Mouse (Mus musculus): Measurements from ENCODE around the gene Camk1g. TPM values are rescaled to one million over a fixed set of nuclear protein-coding genes. Genes with fewer than 3 reads are reported as not detected.

Camk1g gene
- polyA plus RNA-seq, 1 experiment from 2014 or later = 14.0 TPM

GRCm38 (mm10) chr1:193310519-193311085, 59.5 kb downstream of the Camk1g start:
- H3K4me2 ChIP-seq = no peak overlapping the region
- H3K27me3 ChIP-seq = no peaks in the 10 kb centered on the region
- no peak overlapping the region for H3K9ac ChIP-seq
- H3K36me3 ChIP-seq = no peaks in the 10 kb centered on the region
- no peak overlapping the region for H3K4me3 ChIP-seq (replicated peaks)
- WGBS = 79% methylated on average over 3 of the region's 3 CpGs
- ATAC-seq (replicated peaks; ENCODE audit: low FRiP score) = no peak
- H3K4me1 ChIP-seq = peaks cover 6% of the 10 kb centered on the region; the same call in 1 of the 2 replicates
- H3K27ac ChIP-seq = no peak overlapping the region
- no peaks in the 10 kb centered on the region for H3K9me3 ChIP-seq (replicated peaks)

DNA sequence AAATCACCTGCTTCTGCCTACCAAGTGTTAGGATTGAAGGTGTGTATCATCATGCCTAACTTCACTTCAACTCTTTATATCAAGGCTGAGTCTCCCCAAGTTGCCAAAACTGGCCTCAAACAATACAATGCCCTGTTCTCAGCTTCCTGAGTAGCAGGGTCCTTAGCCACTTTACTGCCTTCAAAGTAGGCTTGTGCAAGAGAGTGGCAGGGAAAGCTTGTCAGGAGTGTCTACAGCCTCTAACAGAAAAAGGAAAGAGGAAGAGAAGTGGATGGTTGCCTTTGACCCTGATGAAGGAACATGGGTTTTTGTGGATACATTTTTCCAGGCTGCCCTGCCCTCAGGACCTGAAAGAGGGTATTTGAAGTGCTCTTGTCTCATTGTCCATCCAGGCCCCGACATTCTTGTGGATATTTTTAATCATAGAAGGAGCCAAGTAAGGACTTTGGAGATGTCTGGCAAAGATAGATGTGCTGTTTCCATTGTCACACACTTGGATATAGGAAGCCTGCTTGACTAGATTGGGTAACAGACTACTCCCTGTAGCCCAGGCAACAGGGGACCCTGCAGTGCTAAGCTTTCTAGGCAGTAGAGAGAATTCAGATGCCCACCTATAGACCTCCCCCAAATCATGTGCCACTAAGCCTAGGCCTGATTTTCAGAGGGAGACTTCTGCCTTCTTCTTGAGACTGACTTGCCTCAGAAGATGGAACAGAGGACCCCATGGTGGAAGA, 60.1 kb downstream of the Camk1g start:
- no peak for ATAC-seq (replicated peaks; ENCODE audit: low FRiP score)
- Histone ChIP-seq H3K27me3 (no peaks in the 10 kb centered on the region), H3K9ac (no peak overlapping the region), H3K27ac (no peak overlapping the region), H3K9me3 (replicated peaks) (no peaks in the 10 kb centered on the region), H3K4me2 (no peak overlapping the region), H3K4me3 (replicated peaks) (no peak overlapping the region), H3K36me3 (no peaks in the 10 kb centered on the region), H3K4me1 (peaks cover 3% of the 10 kb centered on the region; the same call in 1 of the 2 replicates)
- 81% methylated on average over 1 of the region's 1 CpGs for WGBS

- WGBS = 97% methylated on average over 2 of the region's 2 CpGs
Observed at GRCm38 (mm10) chr1:193306832-193307231, 63.3 kb downstream of the Camk1g start.

DNA sequence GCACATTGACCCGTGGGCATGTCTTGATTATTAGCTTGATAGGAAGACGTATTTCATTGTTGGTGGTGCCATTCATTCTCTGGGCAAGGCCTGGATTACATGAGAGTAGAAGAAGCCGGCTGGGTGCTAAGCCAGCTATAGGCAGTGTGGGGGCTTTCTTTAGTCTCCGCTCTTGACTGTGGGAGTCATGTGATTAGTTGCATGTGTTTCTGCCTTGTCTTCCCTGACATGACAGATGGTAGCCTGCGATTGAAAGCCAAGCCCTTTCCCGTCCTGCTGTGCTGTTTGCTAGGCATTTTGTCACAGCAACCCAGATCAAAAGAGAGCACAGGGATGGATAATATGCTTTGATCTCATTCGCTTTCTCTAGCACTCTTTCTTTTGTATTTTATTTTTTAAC, 64.7 kb downstream of the Camk1g start:
- WGBS = 38% methylated on average over 7 of the region's 7 CpGs
- Histone ChIP-seq H3K4me3 (replicated peaks) (no peak overlapping the region), H3K9me3 (replicated peaks) (no peaks in the 10 kb centered on the region), H3K27me3 (no peaks in the 10 kb centered on the region), H3K27ac (no peak overlapping the region), H3K36me3 (no peaks in the 10 kb centered on the region), H3K4me1 (peaks cover 14% of the 10 kb centered on the region; the same call in 1 of the 2 replicates), H3K9ac (no peak overlapping the region), H3K4me2 (no peak overlapping the region)
- ATAC-seq (replicated peaks; ENCODE audit: low FRiP score) = no peak

More at GRCm38 (mm10) chr1:193306832-193307231, 63.3 kb downstream of the Camk1g start:
- Histone ChIP-seq H3K4me1 (peaks cover 7% of the 10 kb centered on the region; the same call in 1 of the 2 replicates), H3K4me3 (replicated peaks) (no peak overlapping the region), H3K27me3 (no peaks in the 10 kb centered on the region), H3K4me2 (no peak overlapping the region), H3K9me3 (replicated peaks) (no peaks in the 10 kb centered on the region), H3K27ac (no peak overlapping the region), H3K36me3 (no peaks in the 10 kb centered on the region), H3K9ac (no peak overlapping the region)
- ATAC-seq (replicated peaks; ENCODE audit: low FRiP score) = no peak

GRCm38 (mm10) chr1:193303096-193303495, 67.0 kb downstream of the Camk1g start:
- no peak overlapping the region for H3K4me2 ChIP-seq
- no peak overlapping the region for H3K4me3 ChIP-seq (replicated peaks)
- no peaks in the 10 kb centered on the region for H3K9me3 ChIP-seq (replicated peaks)
- H3K36me3 ChIP-seq = no peaks in the 10 kb centered on the region
- H3K27me3 ChIP-seq = no peaks in the 10 kb centered on the region
- WGBS = 73% methylated on average over 2 of the region's 2 CpGs
- no peak for ATAC-seq (replicated peaks; ENCODE audit: low FRiP score)
- peaks cover 28% of the 10 kb centered on the region for H3K4me1 ChIP-seq
- H3K9ac ChIP-seq = no peak overlapping the region
- H3K27ac ChIP-seq = no peak overlapping the region

- H3K27ac ChIP-seq = no peak overlapping the region
- no peak overlapping the region for H3K9ac ChIP-seq
- H3K27me3 ChIP-seq = no peaks in the 10 kb centered on the region
- H3K36me3 ChIP-seq = no peaks in the 10 kb centered on the region
- WGBS = 65% methylated on average over 8 of the region's 8 CpGs
- no peak for ATAC-seq (replicated peaks; ENCODE audit: low FRiP score)
- no peak overlapping the region for H3K4me2 ChIP-seq
- no peak overlapping the region for H3K4me3 ChIP-seq (replicated peaks)
- H3K4me1 ChIP-seq = peaks cover 28% of the 10 kb centered on the region
- H3K9me3 ChIP-seq (replicated peaks) = no peaks in the 10 kb centered on the region
Observed at GRCm38 (mm10) chr1:193302093-193302405, 68.0 kb downstream of the Camk1g start.

GRCm38 (mm10) chr1:193301216-193302092, 68.6 kb downstream of the Camk1g start:
- Histone ChIP-seq H3K27ac (no peak overlapping the region), H3K36me3 (no peaks in the 10 kb centered on the region), H3K4me3 (replicated peaks) (no peak overlapping the region), H3K9ac (no peak overlapping the region), H3K27me3 (no peaks in the 10 kb centered on the region), H3K4me2 (no peak overlapping the region), H3K9me3 (replicated peaks) (no peaks in the 10 kb centered on the region), H3K4me1 (peaks cover 28% of the 10 kb centered on the region)
- 59% methylated on average over 6 of the region's 6 CpGs for WGBS
- ATAC-seq (replicated peaks; ENCODE audit: low FRiP score) = peak; percentile 18; the same call in 1 of the 2 replicates

DNA sequence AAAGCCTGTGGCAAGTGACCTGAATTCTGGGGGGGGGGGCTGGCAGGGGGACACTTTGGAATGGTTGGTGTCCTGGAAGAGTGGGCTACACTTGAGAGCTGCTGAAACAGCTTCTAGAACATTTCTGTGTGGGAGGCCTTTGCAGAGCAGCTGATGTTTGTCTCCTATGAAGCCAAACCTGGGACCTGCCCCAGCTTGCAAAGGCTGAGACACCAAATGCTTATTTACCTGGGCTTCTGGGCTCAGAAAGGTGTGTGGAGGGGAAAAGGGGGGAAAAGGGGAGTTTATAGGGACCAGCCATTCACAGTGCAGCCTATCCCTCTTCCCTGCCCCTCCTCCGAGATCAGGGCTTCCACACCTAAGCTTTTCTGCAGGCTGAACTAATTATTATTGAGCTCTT, 70.1 kb downstream of the Camk1g start:
- Histone ChIP-seq H3K4me1 (peaks cover 28% of the 10 kb centered on the region), H3K9ac (no peak overlapping the region), H3K36me3 (no peaks in the 10 kb centered on the region), H3K27ac (no peak overlapping the region), H3K9me3 (replicated peaks) (no peaks in the 10 kb centered on the region), H3K4me2 (no peak overlapping the region), H3K4me3 (replicated peaks) (no peak overlapping the region), H3K27me3 (no peaks in the 10 kb centered on the region)
- ATAC-seq (replicated peaks; ENCODE audit: low FRiP score) = no peak
- WGBS = 44% methylated on average over 1 of the region's 1 CpGs

- no peak for ATAC-seq (replicated peaks; ENCODE audit: low FRiP score)
- WGBS = 78% methylated on average over 3 of the region's 3 CpGs
- Histone ChIP-seq H3K36me3 (no peaks in the 10 kb centered on the region), H3K4me2 (no peak overlapping the region), H3K27me3 (no peaks in the 10 kb centered on the region), H3K9me3 (replicated peaks) (no peaks in the 10 kb centered on the region), H3K4me1 (peaks cover 28% of the 10 kb centered on the region), H3K27ac (no peak overlapping the region), H3K4me3 (replicated peaks) (no peak overlapping the region), H3K9ac (no peak overlapping the region)
Observed at GRCm38 (mm10) chr1:193298141-193298765, 71.8 kb downstream of the Camk1g start.

All from kidney, embryonic 15.5 days (tissue).